21 mouse cellular contexts compared by ENCODE assay signal in genomic region chr11:97286973-97287372, GRCm38 (mm10).
"Had no signal": no experiment of that assay in that cellular context is flagged by ENCODE, and none has a peak within 500 bp of the region (broad histone marks: within the 10 kb centered on the region; RNA-seq: fewer than 3 reads in every experiment).

No protein-coding gene starts in this region.

- ATAC-seq: liver, embryonic 12.5 days had no signal

- H3K9me3 ChIP-seq: limb, embryonic 10.5 days; limb, embryonic 13.5 days; liver, embryonic 12.5 days; liver, embryonic 15.5 days; neural tube, embryonic 12.5 days; neural tube, embryonic 15.5 days had no signal

- DNase-seq: kidney, adult 9 months; kidney, postnatal 14 days; layer of hippocampus, adult 9-11 months; liver; lung, adult 2 months; lung, postnatal 14 days; lung, postnatal 4 days; midbrain, embryonic 14.5 days; retina, postnatal 1 day; right cerebral cortex, postnatal 25 days; thymus, adult 2 months; thymus, postnatal 14 days; thymus, postnatal 4 days had no signal

- H3K9ac ChIP-seq: limb, embryonic 13.5 days; liver, embryonic 12.5 days; liver, embryonic 15.5 days; neural tube, embryonic 12.5 days; neural tube, embryonic 15.5 days had no signal

- H3K27me3 ChIP-seq: limb, embryonic 13.5 days; liver, embryonic 12.5 days; neural tube, embryonic 12.5 days; neural tube, embryonic 15.5 days had no signal

- H3K4me1 ChIP-seq: limb, embryonic 10.5 days; liver, embryonic 12.5 days; liver, embryonic 15.5 days; neural tube, embryonic 12.5 days had no signal

- H3K4me3 ChIP-seq: limb, embryonic 10.5 days; limb, embryonic 13.5 days; liver, embryonic 12.5 days; liver, embryonic 15.5 days; neural tube, embryonic 12.5 days; neural tube, embryonic 15.5 days had no signal

- H3K4me2 ChIP-seq: limb, embryonic 13.5 days; liver, embryonic 12.5 days; liver, embryonic 15.5 days; midbrain, embryonic 11.5 days; neural tube, embryonic 12.5 days; neural tube, embryonic 15.5 days had no signal

- H3K36me3 ChIP-seq: limb, embryonic 10.5 days; limb, embryonic 13.5 days; liver, embryonic 12.5 days; liver, embryonic 15.5 days; neural tube, embryonic 12.5 days; neural tube, embryonic 15.5 days had no signal

- H3K27ac ChIP-seq: limb, embryonic 10.5 days; limb, embryonic 13.5 days; liver, embryonic 12.5 days; liver, embryonic 15.5 days; neural tube, embryonic 12.5 days; neural tube, embryonic 15.5 days; stomach, postnatal 0 days had no signal
